Mouse (Mus musculus) neural tube, embryonic 11.5 days (tissue): ENCODE results near the gene 1700025G04Rik. TPM values are rescaled to one million over a fixed set of nuclear protein-coding genes. Genes with fewer than 3 reads are reported as not detected.

ENCODE experiments used
- ATAC-seq: fragments of 200-750 bp; cut with Nextera tagmentation; 2 replicates; pipeline ENCODE4 v1.8.0; 2017; ENCODE audit warnings: moderate number of reproducible peaks, mild to moderate bottlenecking, moderate TSS enrichment, moderate library complexity; ENCODE audit not compliant: insufficient read depth, low FRiP score, low TSS enrichment
- DNase-seq: peaks from one replicate; pipeline ENCODE4 v3.0.0-alpha.2; 2015; ENCODE audit warnings: low spot score
- H3K27ac ChIP-seq: fragments of 300-500 bp; sonication (generic); 2 replicates; pipeline ENCODE4 v1.5.1; 2014; ENCODE audit warnings: low read depth, mild to moderate bottlenecking, low read length
- H3K27me3 ChIP-seq: fragments of 300-500 bp; sonication (generic); 2 replicates; pipeline ENCODE4 v1.6.1; 2014; ENCODE audit warnings: mild to moderate bottlenecking, low read length, mixed read lengths; ENCODE audit not compliant: control insufficient read depth, insufficient read depth
- H3K36me3 ChIP-seq: fragments of 300-500 bp; sonication (generic); 2 replicates; pipeline ENCODE4 v1.6.1; 2014; ENCODE audit warnings: mild to moderate bottlenecking, low read length, moderate library complexity, mixed read lengths; ENCODE audit not compliant: control insufficient read depth, insufficient read depth
- H3K4me1 ChIP-seq: fragments of 300-500 bp; sonication (generic); 2 replicates; pipeline ENCODE4 v1.6.1; 2014; ENCODE audit warnings: low read length, mixed read lengths; ENCODE audit not compliant: control insufficient read depth, insufficient read depth
- H3K4me2 ChIP-seq: fragments of 300-500 bp; sonication (generic); 2 replicates; pipeline ENCODE4 v1.6.1; 2014; ENCODE audit warnings: low read depth, mild to moderate bottlenecking, moderate library complexity
- H3K4me3 ChIP-seq: fragments of 300-500 bp; sonication (generic); 2 replicates; pipeline ENCODE4 v1.5.1; 2014; ENCODE audit warnings: low read depth, low read length
- H3K9ac ChIP-seq: fragments of 300-500 bp; sonication (generic); 2 replicates; pipeline ENCODE4 v1.6.1; 2014; ENCODE audit warnings: mild to moderate bottlenecking, low read length
- H3K9me3 ChIP-seq: fragments of 300-500 bp; sonication (generic); 2 replicates; pipeline ENCODE4 v1.6.1; 2016; ENCODE audit warnings: low read length; ENCODE audit not compliant: control insufficient read depth
- WGBS: fragments of 180-500 bp; shearing (Covaris S2); extraction: QIAGEN DNeasy Blood & Tissue Kit; methylation state at CpG from one replicate; pipeline ENCODE4 v1.1.7; 2014; 5-methylcytosine and 5-hydroxymethylcytosine counted together
- polyA plus RNA-seq: library from polyadenylated mRNA; unstranded; fragments of >200 nt; fragmentation: Nextera tagmentation; extraction: Ambion mirVana; gene quantifications from 2 replicates; pipeline ENCODE4 v1.2.1, GENCODE M21; 2014

The 1700025G04Rik gene
- polyA plus RNA-seq, 1 experiment from 2014 or later, result 40.7 TPM

DNA sequence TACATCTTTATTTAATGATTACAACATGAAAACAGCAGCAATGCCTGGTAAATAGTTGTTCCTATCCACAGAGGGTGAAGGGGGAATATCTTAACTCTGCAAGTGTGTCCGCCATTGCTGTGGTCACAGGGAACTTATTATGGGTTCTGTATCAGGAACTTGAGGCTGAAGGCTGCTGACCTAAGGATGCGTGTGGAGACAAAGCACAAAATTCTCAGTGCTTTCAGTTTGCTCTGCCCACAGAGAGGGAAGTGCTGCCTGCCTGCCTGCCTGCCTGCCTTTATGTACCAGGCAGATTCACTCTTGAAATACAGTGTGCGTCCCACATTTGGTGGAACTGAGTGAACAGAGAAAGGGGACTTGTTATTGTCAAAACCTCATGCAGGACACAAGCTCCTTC, 172.2 kb downstream of the 1700025G04Rik start:
- ATAC-seq (no peak), DNase-seq (no peak)
- no peak overlapping the region for H3K9ac ChIP-seq
- H3K4me1 ChIP-seq, result no peaks in the 10 kb centered on the region
- H3K27ac ChIP-seq, result no peak overlapping the region
- H3K4me3 ChIP-seq, result no peak overlapping the region
- no peaks in the 10 kb centered on the region for H3K36me3 ChIP-seq
- no peak overlapping the region for H3K4me2 ChIP-seq
- 96% methylated on average over 3 of the region's 3 CpGs for WGBS
- no peaks in the 10 kb centered on the region for H3K27me3 ChIP-seq
- H3K9me3 ChIP-seq, result no peaks in the 10 kb centered on the region

DNA sequence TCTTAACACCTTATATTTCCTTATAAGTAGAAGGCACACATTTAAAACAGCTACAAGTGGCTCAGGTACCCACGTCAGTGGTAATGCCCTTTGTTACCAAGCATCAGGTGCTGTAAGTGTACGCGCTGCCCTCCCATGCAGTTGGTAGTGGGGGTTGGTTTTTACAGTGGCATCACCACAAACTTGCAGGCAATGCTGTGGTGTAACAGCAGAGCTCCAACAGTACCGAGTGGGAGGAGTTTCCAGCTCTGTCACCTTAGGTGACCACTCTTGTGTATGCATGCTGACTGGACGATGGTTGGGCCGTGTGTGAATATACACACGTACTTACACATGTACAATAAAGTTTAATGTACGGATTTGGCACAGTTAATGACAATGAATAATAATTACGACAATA, 175.4 kb downstream of the 1700025G04Rik start:
- Histone ChIP-seq H3K9ac (no peak overlapping the region), H3K4me3 (no peak overlapping the region), H3K27ac (no peak overlapping the region), H3K4me1 (no peaks in the 10 kb centered on the region), H3K4me2 (no peak overlapping the region), H3K9me3 (no peaks in the 10 kb centered on the region), H3K36me3 (no peaks in the 10 kb centered on the region), H3K27me3 (no peaks in the 10 kb centered on the region)
- DNase-seq (no peak), ATAC-seq (no peak)
- WGBS, result 95% methylated on average over 9 of the region's 9 CpGs

DNA sequence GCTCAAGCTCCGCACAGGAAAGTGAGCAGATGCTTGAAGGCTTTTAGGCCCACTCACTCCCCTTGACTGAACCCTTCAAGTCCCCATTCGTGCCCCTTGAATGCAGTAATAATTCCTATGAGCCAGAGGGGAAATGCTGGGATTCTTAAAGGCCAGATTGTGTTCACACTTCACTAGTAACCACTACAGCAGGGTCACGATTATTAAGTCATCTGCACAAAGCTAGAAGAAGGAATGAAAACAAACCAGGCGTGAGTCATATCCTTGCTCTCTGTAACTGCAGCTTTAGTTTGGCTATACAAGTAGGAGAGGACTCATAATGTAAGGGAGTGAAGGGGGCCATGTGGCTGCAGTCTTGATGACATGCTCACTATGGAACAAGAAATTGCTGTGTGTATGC, 182.9 kb downstream of the 1700025G04Rik start:
- DNase-seq (no peak), ATAC-seq (no peak)
- Histone ChIP-seq H3K4me3 (no peak overlapping the region), H3K4me1 (no peaks in the 10 kb centered on the region), H3K9ac (no peak overlapping the region), H3K27ac (no peak overlapping the region), H3K9me3 (no peaks in the 10 kb centered on the region), H3K36me3 (no peaks in the 10 kb centered on the region), H3K4me2 (no peak overlapping the region), H3K27me3 (no peaks in the 10 kb centered on the region)
- WGBS, result 82% methylated on average over 4 of the region's 4 CpGs

DNA sequence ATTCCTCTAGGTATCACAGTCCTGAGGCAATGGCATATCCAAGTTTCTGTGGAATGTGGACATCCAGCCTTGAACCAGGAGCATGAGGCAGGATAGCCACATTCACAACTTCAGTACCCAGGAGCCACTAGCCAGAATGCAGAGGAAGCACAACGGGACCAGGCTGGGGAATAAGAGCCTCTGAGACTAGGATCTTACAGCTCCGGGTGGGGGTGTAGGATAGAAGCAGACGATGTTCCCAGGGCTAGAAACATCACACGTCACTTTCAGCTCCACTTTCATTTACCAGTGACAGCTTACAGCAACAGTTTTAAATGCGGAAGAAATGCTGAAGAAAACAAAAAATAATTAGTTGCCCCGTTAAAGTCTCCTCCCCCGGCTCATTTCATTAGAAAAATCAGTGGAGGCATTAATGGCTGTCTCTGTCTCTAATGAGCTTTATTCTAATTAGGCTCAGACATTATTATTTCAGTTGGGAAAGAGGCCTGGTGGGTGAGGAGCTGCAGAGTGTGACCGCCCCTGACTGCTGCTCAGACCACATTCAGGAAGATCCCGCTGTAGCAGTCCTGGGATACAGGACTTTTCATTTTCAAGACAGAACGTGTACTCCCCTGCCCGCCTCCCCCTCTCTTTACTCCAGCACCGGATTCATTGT, 189.1 kb downstream of the 1700025G04Rik start:
- Histone ChIP-seq H3K4me2 (no peak overlapping the region), H3K27ac (no peak overlapping the region), H3K9ac (no peak overlapping the region), H3K27me3 (no peaks in the 10 kb centered on the region), H3K4me1 (no peaks in the 10 kb centered on the region), H3K9me3 (no peaks in the 10 kb centered on the region), H3K36me3 (no peaks in the 10 kb centered on the region), H3K4me3 (no peak overlapping the region)
- ATAC-seq (no peak), DNase-seq (no peak)
- 80% methylated on average over 12 of the region's 12 CpGs for WGBS

DNA sequence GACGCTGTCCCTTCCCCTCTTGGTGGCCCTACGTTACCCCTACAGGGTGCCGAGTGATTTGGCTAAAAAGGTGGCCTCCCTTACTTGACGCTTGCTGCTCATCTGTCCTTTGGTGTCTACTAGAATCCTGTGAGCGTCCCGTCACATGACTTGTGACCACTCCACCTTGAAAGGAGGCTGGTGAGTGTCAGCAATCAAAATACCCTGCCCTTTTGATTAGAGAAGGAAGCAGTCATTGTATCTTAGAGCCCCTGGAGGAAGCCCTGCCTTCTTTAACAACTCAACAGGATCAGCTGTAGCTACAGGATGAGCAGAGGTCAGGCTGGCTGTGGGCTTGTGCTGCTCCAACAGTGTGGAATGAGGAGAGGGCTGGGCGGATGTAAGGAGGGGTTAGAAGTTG, 190.0 kb downstream of the 1700025G04Rik start:
- Histone ChIP-seq H3K36me3 (no peaks in the 10 kb centered on the region), H3K27ac (no peak overlapping the region), H3K9me3 (no peaks in the 10 kb centered on the region), H3K27me3 (no peaks in the 10 kb centered on the region), H3K4me2 (no peak overlapping the region), H3K9ac (no peak overlapping the region), H3K4me3 (no peak overlapping the region), H3K4me1 (no peaks in the 10 kb centered on the region)
- 84% methylated on average over 7 of the region's 7 CpGs for WGBS
- DNase-seq (no peak), ATAC-seq (no peak)

DNA sequence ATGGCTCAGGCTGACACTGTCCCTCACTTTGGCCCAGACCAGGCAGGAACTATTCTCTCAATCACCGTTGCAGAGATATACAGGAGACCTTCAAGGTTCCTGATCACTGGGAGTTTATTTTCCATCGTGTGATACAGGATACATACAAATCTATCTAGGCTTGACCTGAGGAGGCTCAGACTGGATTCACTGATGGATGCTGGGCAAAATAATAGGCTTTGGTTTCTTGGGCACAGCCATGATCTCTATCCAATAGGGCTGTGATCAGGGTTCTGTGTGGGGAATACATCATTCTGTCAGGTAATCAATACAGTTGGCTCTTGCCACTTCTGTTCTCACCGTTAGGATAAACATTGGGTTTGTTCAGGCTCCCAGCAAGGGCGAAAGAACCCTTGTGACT, 194.5 kb downstream of the 1700025G04Rik start:
- 66% methylated on average over 4 of the region's 4 CpGs for WGBS
- no peak overlapping the region for H3K9ac ChIP-seq
- no peaks in the 10 kb centered on the region for H3K27me3 ChIP-seq

DNA sequence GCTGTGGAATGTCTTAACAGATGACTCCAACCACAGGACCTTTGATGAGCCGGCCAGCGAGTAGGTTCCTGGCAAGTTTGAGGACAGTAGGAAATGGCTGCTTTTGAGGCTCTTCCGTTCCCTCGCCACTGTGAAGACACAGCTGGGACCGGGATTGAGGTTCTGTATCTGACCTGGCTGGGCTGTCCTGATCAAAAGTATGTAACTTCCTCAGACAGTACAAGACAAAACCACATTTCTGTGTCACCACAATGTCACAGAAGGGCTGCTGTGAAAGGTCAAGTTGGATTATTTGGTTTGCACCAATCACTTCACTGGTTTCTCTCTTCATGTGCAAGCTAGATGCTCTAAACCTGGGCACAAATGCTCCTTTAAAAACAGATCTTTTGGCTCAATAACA, 195.9 kb downstream of the 1700025G04Rik start:
- 81% methylated on average over 5 of the region's 5 CpGs for WGBS
- Histone ChIP-seq H3K27ac (no peak overlapping the region), H3K36me3 (no peaks in the 10 kb centered on the region), H3K4me1 (no peaks in the 10 kb centered on the region), H3K4me3 (no peak overlapping the region), H3K4me2 (no peak overlapping the region), H3K27me3 (no peaks in the 10 kb centered on the region), H3K9me3 (no peaks in the 10 kb centered on the region), H3K9ac (no peak overlapping the region)
- ATAC-seq (no peak), DNase-seq (no peak)

More for the DNA sequence above, 194.5 kb downstream of the 1700025G04Rik start:
- no peak overlapping the region for H3K4me3 ChIP-seq
- H3K4me1 ChIP-seq, result no peaks in the 10 kb centered on the region
- ATAC-seq, result no peak
- no peaks in the 10 kb centered on the region for H3K9me3 ChIP-seq
- H3K4me2 ChIP-seq, result no peak overlapping the region
- H3K27ac ChIP-seq, result no peak overlapping the region
- no peak for DNase-seq
- H3K36me3 ChIP-seq, result no peaks in the 10 kb centered on the region

DNA sequence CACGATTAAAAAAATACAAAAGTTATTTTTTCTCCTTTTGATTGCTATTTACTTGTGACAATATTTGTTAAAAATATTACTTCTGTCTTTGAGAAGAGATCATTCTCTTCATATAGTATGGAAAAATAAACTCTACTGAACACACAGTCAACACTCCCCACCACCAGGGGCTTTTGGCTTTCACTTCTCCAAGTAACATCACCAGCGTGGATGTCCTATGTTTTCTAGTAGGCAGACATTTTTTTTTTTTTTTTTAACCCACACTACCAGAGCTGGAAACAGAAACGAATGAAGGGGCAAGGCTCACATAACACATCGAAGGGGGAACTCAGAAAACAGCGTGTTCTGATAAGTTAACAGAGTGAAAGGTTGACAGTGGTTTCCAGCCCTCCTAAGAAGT, 197.9 kb downstream of the 1700025G04Rik start:
- Histone ChIP-seq H3K9me3 (no peaks in the 10 kb centered on the region), H3K36me3 (no peaks in the 10 kb centered on the region), H3K27me3 (no peaks in the 10 kb centered on the region), H3K4me3 (no peak overlapping the region), H3K4me1 (no peaks in the 10 kb centered on the region), H3K9ac (no peak overlapping the region), H3K27ac (no peak overlapping the region), H3K4me2 (no peak overlapping the region)
- WGBS, result 91% methylated on average over 5 of the region's 5 CpGs
- ATAC-seq, result no peak
- no peak for DNase-seq

DNA sequence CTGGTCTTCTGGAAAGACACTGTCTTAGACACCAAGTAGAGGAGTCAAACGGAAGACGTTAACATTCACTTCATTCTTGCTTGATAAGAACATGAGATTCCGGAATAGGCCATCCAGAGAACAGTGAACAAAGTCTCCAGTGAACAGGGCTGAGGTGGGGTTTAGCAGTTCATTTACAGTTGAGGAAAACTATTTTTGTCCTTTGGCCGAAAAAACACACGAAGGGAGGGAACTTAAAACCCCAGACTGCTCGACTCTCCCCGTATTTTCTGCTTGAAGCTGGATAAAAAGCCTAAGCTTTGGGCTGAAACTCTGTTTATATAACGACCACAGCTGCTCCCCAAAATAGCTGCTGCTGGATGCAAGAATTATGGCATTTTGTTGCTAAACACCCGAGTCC, 198.7 kb downstream of the 1700025G04Rik start:
- WGBS, result 95% methylated on average over 9 of the region's 9 CpGs
- H3K27me3 ChIP-seq, result no peaks in the 10 kb centered on the region
- H3K9me3 ChIP-seq, result no peaks in the 10 kb centered on the region
- H3K4me2 ChIP-seq, result no peak overlapping the region
- ATAC-seq (no peak), DNase-seq (no peak)
- no peak overlapping the region for H3K9ac ChIP-seq
- no peaks in the 10 kb centered on the region for H3K36me3 ChIP-seq
- H3K4me3 ChIP-seq, result no peak overlapping the region
- no peak overlapping the region for H3K27ac ChIP-seq
- no peaks in the 10 kb centered on the region for H3K4me1 ChIP-seq
